Mouse (Mus musculus) intestine, embryonic 15.5 days (tissue): ENCODE data around the gene Ube2v1. TPM values are rescaled to one million over a fixed set of nuclear protein-coding genes. Genes with fewer than 3 reads are reported as not detected.

Experiments
- ATAC-seq: fragments of 200-750 bp; cut with Nextera tagmentation; 2 replicates; pipeline ENCODE4 v1.8.0; 2017; ENCODE audit warnings: moderate TSS enrichment, moderate library complexity
- H3K27ac ChIP-seq: fragments of 300-500 bp; sonication (generic); 2 replicates; pipeline ENCODE4 v1.5.1; 2015; ENCODE audit warnings: mild to moderate bottlenecking, inconsistent platforms
- H3K27me3 ChIP-seq: fragments of 300-500 bp; sonication (generic); replicated peaks from 2 replicates; pipeline ENCODE4 v1.6.1; 2015; ENCODE audit warnings: inconsistent platforms
- H3K36me3 ChIP-seq: fragments of 300-500 bp; sonication (generic); 2 replicates; pipeline ENCODE4 v1.6.1; 2015; ENCODE audit warnings: inconsistent platforms
- H3K4me1 ChIP-seq: fragments of 300-500 bp; sonication (generic); replicated peaks from 2 replicates; pipeline ENCODE4 v1.6.1; 2015; ENCODE audit warnings: inconsistent platforms
- H3K4me2 ChIP-seq: fragments of 300-500 bp; sonication (generic); replicated peaks from 2 replicates; pipeline ENCODE4 v1.6.1; 2015; ENCODE audit warnings: mild to moderate bottlenecking, inconsistent platforms
- H3K4me3 ChIP-seq: fragments of 300-500 bp; sonication (generic); replicated peaks from 2 replicates; pipeline ENCODE4 v1.5.1; 2015; ENCODE audit warnings: inconsistent platforms
- H3K9ac ChIP-seq: fragments of 300-500 bp; sonication (generic); 2 replicates; pipeline ENCODE4 v1.6.1; 2015; ENCODE audit warnings: inconsistent platforms
- H3K9me3 ChIP-seq: fragments of 300-500 bp; sonication (generic); 2 replicates; pipeline ENCODE4 v1.6.1; 2016; ENCODE audit warnings: inconsistent platforms
- WGBS: fragments of 180-500 bp; shearing (Covaris S2); methylation state at CpG from one replicate; pipeline ENCODE4 v1.1.7; 2015; 5-methylcytosine and 5-hydroxymethylcytosine counted together
- polyA plus RNA-seq: library from polyadenylated mRNA; unstranded; fragments of >200 nt; fragmentation: Nextera tagmentation; extraction: Ambion mirVana; gene quantifications from 2 replicates; pipeline ENCODE4 v1.2.1, GENCODE M21; 2015

The Ube2v1 gene
- polyA plus RNA-seq, 1 experiment from 2014 or later, result 270 TPM

GRCm38 (mm10) chr2:167577186-167577785 is 54.6 kb downstream of the Ube2v1 start:
- WGBS, result 64% methylated on average over 9 of the region's 9 CpGs
- Histone ChIP-seq H3K36me3 (no peaks in the 10 kb centered on the region), H3K4me2 (no peak overlapping the region), H3K4me1 (peaks cover 12% of the 10 kb centered on the region), H3K27me3 (no peaks in the 10 kb centered on the region), H3K27ac (no peak overlapping the region), H3K9me3 (no peaks in the 10 kb centered on the region), H3K9ac (no peak overlapping the region), H3K4me3 (no peak overlapping the region)
- ATAC-seq, result no peak

GRCm38 (mm10) chr2:167576121-167576620 is 55.7 kb downstream of the Ube2v1 start:
- no peaks in the 10 kb centered on the region for H3K27me3 ChIP-seq
- WGBS, result 77% methylated on average over 8 of the region's 8 CpGs
- no peak overlapping the region for H3K9ac ChIP-seq
- no peaks in the 10 kb centered on the region for H3K9me3 ChIP-seq
- H3K4me3 ChIP-seq, result no peak overlapping the region
- H3K36me3 ChIP-seq, result no peaks in the 10 kb centered on the region
- H3K4me1 ChIP-seq, result peaks cover 7% of the 10 kb centered on the region; the same call in 1 of the 2 replicates
- no peak for ATAC-seq
- H3K27ac ChIP-seq, result no peak overlapping the region
- no peak overlapping the region for H3K4me2 ChIP-seq

- H3K4me3 ChIP-seq, result no peak overlapping the region
- H3K9ac ChIP-seq, result no peak overlapping the region
- H3K4me1 ChIP-seq, result peaks cover 8% of the 10 kb centered on the region
- no peaks in the 10 kb centered on the region for H3K27me3 ChIP-seq
- no peaks in the 10 kb centered on the region for H3K9me3 ChIP-seq
- WGBS, result 86% methylated on average over 7 of the region's 7 CpGs
- no peak overlapping the region for H3K4me2 ChIP-seq
- no peak for ATAC-seq
- H3K36me3 ChIP-seq, result no peaks in the 10 kb centered on the region
- no peak overlapping the region for H3K27ac ChIP-seq
These were observed 56.3 kb downstream of the Ube2v1 start for GRCm38 (mm10) chr2:167575581-167575980.

GRCm38 (mm10) chr2:167574814-167575213 is 57.1 kb downstream of the Ube2v1 start:
- Histone ChIP-seq H3K27ac (no peak overlapping the region), H3K4me2 (no peak overlapping the region), H3K9ac (no peak overlapping the region), H3K9me3 (no peaks in the 10 kb centered on the region), H3K4me3 (no peak overlapping the region), H3K36me3 (no peaks in the 10 kb centered on the region), H3K27me3 (no peaks in the 10 kb centered on the region), H3K4me1 (peaks cover 15% of the 10 kb centered on the region)
- 58% methylated on average over 9 of the region's 9 CpGs for WGBS
- ATAC-seq, result no peak

- Histone ChIP-seq H3K27ac (no peak overlapping the region), H3K27me3 (no peaks in the 10 kb centered on the region), H3K4me3 (no peak overlapping the region), H3K9me3 (no peaks in the 10 kb centered on the region), H3K4me1 (peaks cover 8% of the 10 kb centered on the region), H3K36me3 (no peaks in the 10 kb centered on the region), H3K4me2 (no peak overlapping the region), H3K9ac (no peak overlapping the region)
- ATAC-seq, result no peak
- WGBS, result 81% methylated on average over 18 of the region's 18 CpGs
These were observed 60.3 kb downstream of the Ube2v1 start for GRCm38 (mm10) chr2:167571442-167572220.

GRCm38 (mm10) chr2:167570815-167571214 is 61.1 kb downstream of the Ube2v1 start:
- Histone ChIP-seq H3K9ac (no peak overlapping the region), H3K36me3 (no peaks in the 10 kb centered on the region)
- 89% methylated on average over 6 of the region's 6 CpGs for WGBS

GRCm38 (mm10) chr2:167569934-167570651 is 61.8 kb downstream of the Ube2v1 start:
- Histone ChIP-seq H3K27me3 (no peaks in the 10 kb centered on the region), H3K36me3 (no peaks in the 10 kb centered on the region), H3K4me3 (no peak overlapping the region), H3K4me2 (no peak overlapping the region), H3K27ac (peak overlapping the region; percentile 66), H3K4me1 (peaks cover 12% of the 10 kb centered on the region), H3K9me3 (no peaks in the 10 kb centered on the region), H3K9ac (no peak overlapping the region)
- WGBS, result 58% methylated on average over 13 of the region's 13 CpGs
- ATAC-seq, result peak; percentile 32; the same call in 1 of the 2 replicates

More at GRCm38 (mm10) chr2:167570815-167571214, 61.1 kb downstream of the Ube2v1 start:
- Histone ChIP-seq H3K4me1 (peaks cover 8% of the 10 kb centered on the region), H3K4me2 (no peak overlapping the region), H3K27me3 (no peaks in the 10 kb centered on the region), H3K27ac (peak overlapping the region; percentile 66), H3K4me3 (no peak overlapping the region), H3K9me3 (no peaks in the 10 kb centered on the region)
- ATAC-seq, result no peak

GRCm38 (mm10) chr2:167568112-167568511 is 63.8 kb downstream of the Ube2v1 start:
- H3K27ac ChIP-seq, result no peak overlapping the region
- 79% methylated on average over 9 of the region's 9 CpGs for WGBS
- no peak overlapping the region for H3K4me3 ChIP-seq
- H3K36me3 ChIP-seq, result no peaks in the 10 kb centered on the region
- peaks cover 25% of the 10 kb centered on the region for H3K4me1 ChIP-seq
- no peaks in the 10 kb centered on the region for H3K9me3 ChIP-seq
- ATAC-seq, result no peak
- H3K9ac ChIP-seq, result no peak overlapping the region
- H3K4me2 ChIP-seq, result no peak overlapping the region
- H3K27me3 ChIP-seq, result no peaks in the 10 kb centered on the region

GRCm38 (mm10) chr2:167565682-167566081 is 66.2 kb downstream of the Ube2v1 start:
- peak overlapping the region; percentile 37; the same call in 1 of the 2 replicates for H3K9ac ChIP-seq
- no peaks in the 10 kb centered on the region for H3K36me3 ChIP-seq
- H3K4me2 ChIP-seq, result peak overlapping the region; percentile 47
- peak overlapping the region; percentile 89 for H3K27ac ChIP-seq
- H3K4me1 ChIP-seq, result peaks cover 32% of the 10 kb centered on the region
- WGBS, result 9% methylated on average over 18 of the region's 19 CpGs
- 0 out of 2 replicates have a peak, but pooled peaks cover 1% of the 10 kb centered on the region for H3K27me3 ChIP-seq
- no peaks in the 10 kb centered on the region for H3K9me3 ChIP-seq
- ATAC-seq, result peak; percentile 37; the same call in 1 of the 2 replicates
- H3K4me3 ChIP-seq, result peak overlapping the region; percentile 17; the same call in 1 of the 2 replicates

GRCm38 (mm10) chr2:167565312-167565656 is 66.6 kb downstream of the Ube2v1 start:
- Histone ChIP-seq H3K36me3 (no peaks in the 10 kb centered on the region), H3K4me2 (peak overlapping the region; percentile 47; the same call in 1 of the 2 replicates), H3K4me3 (no peak overlapping the region), H3K27ac (peak overlapping the region; percentile 89), H3K27me3 (0 out of 2 replicates have a peak, but pooled peaks cover 5% of the 10 kb centered on the region), H3K9me3 (no peaks in the 10 kb centered on the region), H3K4me1 (peaks cover 28% of the 10 kb centered on the region), H3K9ac (no peak overlapping the region)
- 54% methylated on average over 3 of the region's 3 CpGs for WGBS
- ATAC-seq, result no peak

- no peak overlapping the region for H3K4me3 ChIP-seq
- 0 out of 2 replicates have a peak, but pooled peaks cover 8% of the 10 kb centered on the region for H3K27me3 ChIP-seq
- peak overlapping the region; percentile 20; the same call in 1 of the 2 replicates for H3K27ac ChIP-seq
- no peaks in the 10 kb centered on the region for H3K9me3 ChIP-seq
- no peak for ATAC-seq
- H3K36me3 ChIP-seq, result no peaks in the 10 kb centered on the region
- no peak overlapping the region for H3K9ac ChIP-seq
- H3K4me1 ChIP-seq, result peaks cover 27% of the 10 kb centered on the region
- no peak overlapping the region for H3K4me2 ChIP-seq
- WGBS, result 77% methylated on average over 13 of the region's 13 CpGs
These were observed 67.2 kb downstream of the Ube2v1 start for GRCm38 (mm10) chr2:167564551-167565311.
